Mouse (Mus musculus) bone marrow, adult 2 months (tissue): ENCODE measurements around the gene Olfr1166. TPM values are rescaled to one million over a fixed set of nuclear protein-coding genes. Genes with fewer than 3 reads are reported as not detected.
"Not testable (repeated sequence)": the region's sequence is repeated elsewhere in the genome, so short reads cannot be mapped to it uniquely, and the experiment has no call there.

ENCODE experiments used
- H3K27ac ChIP-seq: fragments of 200-500 bp; 2 replicates; pipeline ENCODE4 v1.5.1; 2012; ENCODE audit warnings: low read depth, mild to moderate bottlenecking, control low read depth, inconsistent platforms, low read length; ENCODE audit not compliant: control insufficient read depth, poor library complexity, insufficient read depth
- H3K4me1 ChIP-seq: fragments of 200-500 bp; 2 replicates; pipeline ENCODE4 v1.6.1; 2011; ENCODE audit warnings: low read length; ENCODE audit not compliant: control insufficient read depth, insufficient read depth
- H3K4me3 ChIP-seq: fragments of 200-500 bp; replicated peaks from 2 replicates; pipeline ENCODE3; 2011; ENCODE audit warnings: mild to moderate bottlenecking, low read depth, low read length, control low read depth; ENCODE audit not compliant: control insufficient read depth
- CTCF ChIP-seq: fragments of 200-500 bp; IDR thresholded peaks from 2 replicates; pipeline ENCODE4 v1.5.1; 2011; ENCODE audit warnings: low read length, control low read depth; ENCODE audit not compliant: control insufficient read depth, insufficient read depth
- POLR2A ChIP-seq: fragments of 200-500 bp; IDR thresholded peaks from 2 replicates; pipeline ENCODE4 v1.6.1; 2011; ENCODE audit warnings: low read depth, mild to moderate bottlenecking, control low read depth, low read length, borderline replicate concordance; ENCODE audit not compliant: control insufficient read depth
- WGBS: fragments of 180-500 bp; shearing (Covaris S2); methylation state at CpG from one replicate; pipeline ENCODE4 v1.1.7; 2018; 5-methylcytosine and 5-hydroxymethylcytosine counted together
- polyA plus RNA-seq: library from polyadenylated mRNA; stranded (reverse); fragments of >200 nt; gene quantifications from 2 replicates; pipeline ENCODE4 v1.2.4, GENCODE M21; 2011; ENCODE audit warnings: low replicate concordance; ENCODE audit not compliant: missing spikeins, insufficient read depth, insufficient read length

The Olfr1166 gene
- polyA plus RNA-seq: not detected in 2 replicates

DNA sequence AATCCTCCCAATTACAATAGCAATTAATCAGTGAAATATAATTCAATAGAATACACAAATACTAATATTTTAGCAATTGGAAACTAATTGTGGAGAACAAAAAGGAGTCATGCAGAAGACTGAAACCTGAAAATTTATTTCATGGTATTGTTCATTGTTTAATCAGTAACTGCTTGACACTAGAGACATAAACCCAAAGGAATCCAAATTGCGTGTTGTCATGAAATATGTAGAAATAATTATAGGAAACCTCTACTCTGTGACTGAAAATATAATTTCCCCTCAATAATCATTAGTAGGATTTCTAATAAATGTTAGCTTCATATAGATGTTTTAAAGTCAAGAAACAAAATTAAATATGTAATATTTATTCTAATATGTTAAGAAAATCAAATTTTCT lies at the start of gene Olfr1166:
Gene Olfr1166 (minus strand): TSS at position 101 of the 400 bp plus-strand sequence.
- 87% methylated on average over 1 of the region's 1 CpGs for WGBS

DNA sequence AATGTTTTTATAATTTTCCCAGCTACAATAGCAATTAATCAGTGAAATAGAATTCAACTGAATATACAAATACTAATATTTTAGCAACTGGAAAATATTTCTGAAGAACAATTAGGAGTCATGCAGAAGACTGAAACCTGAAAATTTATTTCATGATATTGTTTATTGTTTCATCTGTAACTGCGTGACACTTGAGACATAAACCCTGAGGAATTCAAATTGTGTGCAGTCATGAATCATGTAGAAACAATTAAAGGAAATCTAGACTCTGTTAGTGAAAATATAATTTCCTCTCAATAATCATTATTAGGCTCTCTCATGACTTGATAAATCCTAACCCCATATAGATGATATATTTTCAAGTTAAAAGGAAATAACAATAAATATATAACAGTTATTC lies 27.0 kb upstream of the Olfr1166 start, which contains the start of gene Olfr1167:
Gene Olfr1167 (minus strand): TSS at position 101 of the 400 bp plus-strand sequence.
- not testable (repeated sequence) for H3K27ac ChIP-seq, H3K4me1 ChIP-seq, H3K4me3 ChIP-seq
- WGBS: 64% methylated on average over 1 of the region's 1 CpGs

More for the DNA sequence above, at the start of gene Olfr1166:
- Histone ChIP-seq H3K4me3 (no peak within 1 kb of the TSS), H3K4me1 (no peaks in the 10 kb centered on the region), H3K27ac (no peak within 1 kb of the TSS)
- TF ChIP-seq POLR2A (no peak), CTCF (no peak)

DNA sequence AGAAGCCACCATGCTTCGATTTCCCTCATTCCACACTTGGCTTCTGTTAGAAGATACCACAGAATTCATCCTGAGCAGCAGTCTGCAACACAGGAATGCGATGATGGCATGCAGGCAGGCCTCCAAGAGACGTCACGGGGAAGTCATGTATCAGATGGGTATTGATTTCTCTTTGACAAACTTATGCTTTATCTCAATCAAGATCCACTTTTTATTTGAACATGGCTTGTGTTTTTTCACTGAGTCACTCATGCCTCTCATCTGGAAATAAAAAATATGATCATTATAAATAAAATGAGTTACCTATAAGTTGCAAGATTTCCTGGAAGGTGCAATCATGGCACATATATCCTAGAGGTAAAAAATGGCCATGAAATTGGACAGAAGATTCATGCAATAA lies 34.2 kb downstream of the Olfr1166 start, which contains the start of gene Olfr1164:
Gene Olfr1164 (minus strand): TSS at position 101 of the 400 bp plus-strand sequence.
- TF ChIP-seq CTCF: no peak
- TF ChIP-seq POLR2A: no peak
- Histone ChIP-seq H3K4me1 (no peaks in the 10 kb centered on the region), H3K4me3 (no peak within 1 kb of the TSS), H3K27ac (no peak within 1 kb of the TSS)
- WGBS: 59% methylated on average over 4 of the region's 4 CpGs

Other genes with a start within 250 kb of the Olfr1166 start
- gene Olfr1153, start 233.3 kb downstream of the Olfr1166 start, polyA plus RNA-seq: not detected in 2 replicates
- not detected in 2 replicates for gene Olfr1154, start 223.1 kb downstream of the Olfr1166 start, polyA plus RNA-seq
- gene Olfr1155, start 183.1 kb downstream of the Olfr1166 start, polyA plus RNA-seq: not detected in 2 replicates
- gene Olfr1156, start 175.2 kb downstream of the Olfr1166 start, polyA plus RNA-seq: not detected in 2 replicates
- not detected in 2 replicates for gene Olfr1157, start 160.0 kb downstream of the Olfr1166 start, polyA plus RNA-seq
- not detected in 2 replicates for gene Olfr74, start 153.6 kb downstream of the Olfr1166 start, polyA plus RNA-seq
- gene Olfr1158, start 138.2 kb downstream of the Olfr1166 start, polyA plus RNA-seq: not detected in 2 replicates
- not detected in 2 replicates for gene Olfr1160, start 120.0 kb downstream of the Olfr1166 start, polyA plus RNA-seq
- not detected in 2 replicates for gene Olfr1161, start 105.5 kb downstream of the Olfr1166 start, polyA plus RNA-seq
- gene Olfr73, start 90.6 kb downstream of the Olfr1166 start, polyA plus RNA-seq: not detected in 2 replicates
- gene Olfr1162, start 77.1 kb downstream of the Olfr1166 start, polyA plus RNA-seq: 0.34 and 0.92 TPM in 2 replicates
- not detected in 2 replicates for gene Olfr1163, start 56.4 kb downstream of the Olfr1166 start, polyA plus RNA-seq
- gene Olfr1164, start 34.3 kb downstream of the Olfr1166 start, polyA plus RNA-seq: not detected in 2 replicates
- gene Olfr1167, start 26.9 kb upstream of the Olfr1166 start, polyA plus RNA-seq: not detected in 2 replicates
- gene Olfr1168, start 53.6 kb upstream of the Olfr1166 start, polyA plus RNA-seq: not detected in 2 replicates
- gene Olfr1170, start 100.1 kb upstream of the Olfr1166 start, polyA plus RNA-seq: not detected in 2 replicates
- not detected in 2 replicates for gene Olfr1173, start 151.6 kb upstream of the Olfr1166 start, polyA plus RNA-seq
- gene Olfr1174-ps, start 186.9 kb upstream of the Olfr1166 start, polyA plus RNA-seq: not detected in 2 replicates
- gene Olfr1175-ps, start 198.9 kb upstream of the Olfr1166 start, polyA plus RNA-seq: not detected in 2 replicates
- not detected in 2 replicates for gene Olfr1176, start 208.4 kb upstream of the Olfr1166 start, polyA plus RNA-seq
- not detected in 2 replicates for gene Olfr1177-ps, start 218.2 kb upstream of the Olfr1166 start, polyA plus RNA-seq